Mouse (Mus musculus): ENCODE measurements at regions not wholly inside any gene's neighbourhood (a gene's known extent, or its start where the extent isn't known, plus 50 kb on each side); places are given as distances from the start of the nearest gene placed in this dataset.

- peak; percentile 17 for DNase-seq
These were observed 54.9 kb upstream of the Chst1 start for GRCm38 (mm10) chr2:92544364-92545151.

GRCm38 (mm10) chr2:92540841-92541240, 58.7 kb upstream of the Chst1 start:
- no peak for DNase-seq

GRCm38 (mm10) chr2:92531996-92532395, 67.5 kb upstream of the Chst1 start:
- DNase-seq: no peak

GRCm38 (mm10) chr2:92530677-92531076, 68.8 kb upstream of the Chst1 start:
- no peak for DNase-seq

GRCm38 (mm10) chr2:92529670-92530322, 69.5 kb upstream of the Slc35c1 start:
- no peak for DNase-seq

- DNase-seq: peak; percentile 90 to 94
These were observed 68.8 kb upstream of the Slc35c1 start for GRCm38 (mm10) chr2:92529071-92529641.

GRCm38 (mm10) chr2:92528119-92528830, 67.9 kb upstream of the Slc35c1 start:
- DNase-seq: no peak

- no peak for DNase-seq
These were observed 66.5 kb upstream of the Slc35c1 start for GRCm38 (mm10) chr2:92526676-92527395.

GRCm38 (mm10) chr2:92525628-92526027, 65.3 kb upstream of the Slc35c1 start:
- DNase-seq: no peak

- DNase-seq: no peak
These were observed 64.8 kb upstream of the Slc35c1 start for GRCm38 (mm10) chr2:92525062-92525623.

GRCm38 (mm10) chr2:92524346-92524905, 64.1 kb upstream of the Slc35c1 start:
- DNase-seq: no peak

GRCm38 (mm10) chr2:92523321-92523895, 63.1 kb upstream of the Slc35c1 start:
- DNase-seq: no peak

GRCm38 (mm10) chr2:92521527-92521926, 61.2 kb upstream of the Slc35c1 start:
- no peak for DNase-seq

GRCm38 (mm10) chr2:92519396-92519795, 59.1 kb upstream of the Slc35c1 start:
- DNase-seq: peak in 1 of 2 experiments; percentile 35

- DNase-seq: no peak
These were observed 58.6 kb upstream of the Slc35c1 start for GRCm38 (mm10) chr2:92518891-92519290.

- DNase-seq: no peak
These were observed 54.6 kb upstream of the Slc35c1 start for GRCm38 (mm10) chr2:92514961-92515360.

GRCm38 (mm10) chr2:92511771-92512744, 51.7 kb upstream of the Slc35c1 start:
- DNase-seq: no peak

Data from cerebellum, postnatal 10 days (tissue).